Mouse (Mus musculus): Measurements from ENCODE around the gene Mfsd11.
A peak's percentile ranks its signal among the peaks of the same experiment; 100 is the strongest.
"Not testable (repeated sequence)": the region's sequence is repeated elsewhere in the genome, so short reads cannot be mapped to it uniquely, and the experiment has no call there.

Gene Mfsd11

GRCm38 (mm10) chr11:116847187-116848085 is 4.8 kb upstream of the Mfsd11 start:
- DNase-seq (ENCODE audit: low spot score in 2 of 2): no peak

GRCm38 (mm10) chr11:116848086-116848876 is 4.0 kb upstream of the Mfsd11 start:
- no peak for DNase-seq (ENCODE audit: low spot score in 2 of 2)

- DNase-seq (ENCODE audit: low spot score in 2 of 2): not testable (repeated sequence)
These were observed 3.4 kb upstream of the Mfsd11 start for GRCm38 (mm10) chr11:116848877-116849178.

GRCm38 (mm10) chr11:116849587-116849986 is 2.7 kb upstream of the Mfsd11 start:
- no peak for DNase-seq (ENCODE audit: low spot score in 2 of 2)

GRCm38 (mm10) chr11:116850085-116850484 is 2.2 kb upstream of the Mfsd11 start:
- DNase-seq (ENCODE audit: low spot score in 2 of 2): no peak

- no peak for DNase-seq (ENCODE audit: low spot score in 2 of 2)
These were observed 1.3 kb upstream of the Mfsd11 start for GRCm38 (mm10) chr11:116850833-116851477.

- no peak for DNase-seq (ENCODE audit: low spot score in 2 of 2)
These were observed 507 bp upstream of the Mfsd11 start for GRCm38 (mm10) chr11:116851576-116852290.

GRCm38 (mm10) chr11:116852891-116853511 is 761 bp downstream of the Mfsd11 start, which contains the start of gene Srsf2:
Gene Srsf2, minus strand, starts transcription at chr11:116853094.
- peak; percentile 97 for DNase-seq (ENCODE audit: low spot score in 2 of 2)

- peak; percentile 95 to 97 for DNase-seq (ENCODE audit: low spot score in 2 of 2)
These were observed 1.3 kb downstream of the Mfsd11 start for GRCm38 (mm10) chr11:116853512-116853928.

GRCm38 (mm10) chr11:116854279-116854678 is 2.0 kb downstream of the Mfsd11 start:
- DNase-seq (ENCODE audit: low spot score in 2 of 2): no peak

GRCm38 (mm10) chr11:116857183-116857850 is 5.1 kb downstream of the Mfsd11 start:
- DNase-seq (ENCODE audit: low spot score in 2 of 2): no peak

- no peak for DNase-seq (ENCODE audit: low spot score in 2 of 2)
These were observed 12.2 kb downstream of the Mfsd11 start for GRCm38 (mm10) chr11:116864444-116864843.

- no peak for DNase-seq (ENCODE audit: low spot score in 2 of 2)
These were observed 13.8 kb downstream of the Mfsd11 start for GRCm38 (mm10) chr11:116865945-116866585.

GRCm38 (mm10) chr11:116868129-116868528 is 15.9 kb downstream of the Mfsd11 start:
- DNase-seq (ENCODE audit: low spot score in 2 of 2): no peak

GRCm38 (mm10) chr11:116869223-116869622 is 17.0 kb downstream of the Mfsd11 start:
- DNase-seq (ENCODE audit: low spot score in 2 of 2): no peak

- no peak for DNase-seq (ENCODE audit: low spot score in 2 of 2)
These were observed 17.4 kb downstream of the Mfsd11 start for GRCm38 (mm10) chr11:116869641-116870040.

- DNase-seq (ENCODE audit: low spot score in 2 of 2): no peak
These were observed 19.3 kb downstream of the Mfsd11 start for GRCm38 (mm10) chr11:116871538-116871937.

GRCm38 (mm10) chr11:116873987-116874386 is 21.7 kb downstream of the Mfsd11 start:
- no peak for DNase-seq (ENCODE audit: low spot score in 2 of 2)

- DNase-seq (ENCODE audit: low spot score in 2 of 2): no peak
These were observed 26.2 kb downstream of the Mfsd11 start for GRCm38 (mm10) chr11:116878454-116878853.

GRCm38 (mm10) chr11:116880839-116881238 is 28.6 kb downstream of the Mfsd11 start:
- no peak for DNase-seq (ENCODE audit: low spot score in 2 of 2)
